Mouse (Mus musculus) urinary bladder, postnatal 14 days (tissue): ENCODE measurements around the gene Ncl.

ENCODE experiments used
- DNase-seq: peaks from one replicate; pipeline ENCODE4 v3.0.0; 2021; ENCODE audit warnings: low spot score

Ncl gene

GRCm38 (mm10) chr1:86312269-86312668, 46.9 kb downstream of the Ncl start:
- no peak for DNase-seq

- no peak for DNase-seq
These were observed 47.7 kb downstream of the Ncl start for GRCm38 (mm10) chr1:86311467-86312005.

GRCm38 (mm10) chr1:86310536-86311310, 48.5 kb downstream of the Ncl start:
- DNase-seq: no peak

GRCm38 (mm10) chr1:86309270-86309833, 49.8 kb downstream of the Ncl start:
- no peak for DNase-seq

- DNase-seq: no peak
These were observed 51.1 kb downstream of the Ncl start for GRCm38 (mm10) chr1:86307871-86308641.

- no peak for DNase-seq
These were observed 51.9 kb downstream of the Ncl start for GRCm38 (mm10) chr1:86307177-86307762.

- no peak for DNase-seq
These were observed 52.5 kb downstream of the Ncl start for GRCm38 (mm10) chr1:86306686-86307085.

GRCm38 (mm10) chr1:86303873-86304250, 55.3 kb downstream of the Ncl start:
- no peak for DNase-seq

- DNase-seq: peak; percentile 72
These were observed 55.9 kb downstream of the Ncl start for GRCm38 (mm10) chr1:86303063-86303872.

- DNase-seq: no peak
These were observed 56.7 kb downstream of the Ncl start, which contains the start of gene B3gnt7 for GRCm38 (mm10) chr1:86302532-86302931. B3gnt7 (plus strand) TSS chr1:86302832.

GRCm38 (mm10) chr1:86301221-86302091, 57.7 kb downstream of the Ncl start:
- DNase-seq: no peak

- no peak for DNase-seq
These were observed 58.5 kb downstream of the Ncl start for GRCm38 (mm10) chr1:86300731-86301130.

GRCm38 (mm10) chr1:86300093-86300492, 59.1 kb downstream of the Ncl start:
- no peak for DNase-seq
